Mouse (Mus musculus) cortical plate, adult 2 months (tissue): ENCODE measurements around the gene Uggt2. TPM values are rescaled to one million over a fixed set of nuclear protein-coding genes. Genes with fewer than 3 reads are reported as not detected.

Experiments used
- H3K27ac ChIP-seq: fragments of 200-500 bp; 2 replicates; pipeline ENCODE4 v1.5.1; 2012; ENCODE audit warnings: low read length, control low read depth, inconsistent platforms; ENCODE audit not compliant: insufficient read depth
- H3K4me1 ChIP-seq: fragments of 200-500 bp; 2 replicates; pipeline ENCODE4 v1.6.1; 2011; ENCODE audit warnings: low read length; ENCODE audit not compliant: control insufficient read depth, insufficient read depth
- H3K4me3 ChIP-seq: fragments of 200-500 bp; 2 replicates; pipeline ENCODE4 v1.5.1; 2011; ENCODE audit warnings: mild to moderate bottlenecking, low read length, control low read depth; ENCODE audit not compliant: insufficient read depth
- CTCF ChIP-seq: fragments of 200-500 bp; IDR thresholded peaks from 2 replicates; pipeline ENCODE4 v1.5.1; 2011; ENCODE audit warnings: mild to moderate bottlenecking, control low read depth, low read length; ENCODE audit not compliant: insufficient read depth; ENCODE audit errors: extremely low read depth
- POLR2A ChIP-seq: fragments of 200-500 bp; IDR thresholded peaks from 2 replicates; pipeline ENCODE4 v1.6.1; 2011; ENCODE audit warnings: mild to moderate bottlenecking, low read length, control low read depth; ENCODE audit not compliant: insufficient read depth; ENCODE audit errors: extremely low read depth
- polyA plus RNA-seq: library from polyadenylated mRNA; depleted of rRNA; stranded (reverse); fragments of >200 nt; gene quantifications from 2 replicates; pipeline ENCODE4 v1.2.3, GENCODE M21; 2012

The Uggt2 gene
- polyA plus RNA-seq, 1 experiment = 48.1 TPM

DNA sequence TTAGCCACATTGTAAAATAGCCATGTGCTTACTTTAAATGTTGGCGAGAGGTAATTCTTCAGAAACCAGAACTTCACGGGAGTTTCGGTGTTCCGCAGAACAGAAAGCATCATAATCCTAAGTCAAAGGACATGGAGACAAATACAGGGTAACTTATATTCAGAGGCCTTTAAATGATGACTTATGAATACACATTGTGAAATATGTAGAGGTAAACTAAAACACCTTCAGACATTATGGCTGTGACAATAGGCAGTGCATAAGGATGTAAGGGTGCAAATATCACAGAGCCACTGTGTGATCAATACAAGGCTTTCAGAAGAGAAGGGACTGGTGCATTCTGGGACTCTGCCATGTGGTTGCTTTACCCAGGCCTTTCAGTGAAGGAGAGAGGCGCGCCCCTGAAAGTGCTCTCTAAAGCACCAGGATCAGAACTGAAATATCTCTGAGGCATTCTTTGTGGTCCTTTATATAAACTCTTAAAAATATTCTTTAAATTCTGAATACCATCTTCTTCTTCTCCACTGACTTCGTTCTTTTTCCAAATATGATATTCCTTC lies 91.1 kb downstream of the Uggt2 start:
- Histone ChIP-seq H3K27ac (no peak overlapping the region), H3K4me3 (peak overlapping the region; percentile 43; the same call in 1 of the 2 replicates), H3K4me1 (no peaks in the 10 kb centered on the region)
- TF ChIP-seq POLR2A (no peak), CTCF (no peak)

DNA sequence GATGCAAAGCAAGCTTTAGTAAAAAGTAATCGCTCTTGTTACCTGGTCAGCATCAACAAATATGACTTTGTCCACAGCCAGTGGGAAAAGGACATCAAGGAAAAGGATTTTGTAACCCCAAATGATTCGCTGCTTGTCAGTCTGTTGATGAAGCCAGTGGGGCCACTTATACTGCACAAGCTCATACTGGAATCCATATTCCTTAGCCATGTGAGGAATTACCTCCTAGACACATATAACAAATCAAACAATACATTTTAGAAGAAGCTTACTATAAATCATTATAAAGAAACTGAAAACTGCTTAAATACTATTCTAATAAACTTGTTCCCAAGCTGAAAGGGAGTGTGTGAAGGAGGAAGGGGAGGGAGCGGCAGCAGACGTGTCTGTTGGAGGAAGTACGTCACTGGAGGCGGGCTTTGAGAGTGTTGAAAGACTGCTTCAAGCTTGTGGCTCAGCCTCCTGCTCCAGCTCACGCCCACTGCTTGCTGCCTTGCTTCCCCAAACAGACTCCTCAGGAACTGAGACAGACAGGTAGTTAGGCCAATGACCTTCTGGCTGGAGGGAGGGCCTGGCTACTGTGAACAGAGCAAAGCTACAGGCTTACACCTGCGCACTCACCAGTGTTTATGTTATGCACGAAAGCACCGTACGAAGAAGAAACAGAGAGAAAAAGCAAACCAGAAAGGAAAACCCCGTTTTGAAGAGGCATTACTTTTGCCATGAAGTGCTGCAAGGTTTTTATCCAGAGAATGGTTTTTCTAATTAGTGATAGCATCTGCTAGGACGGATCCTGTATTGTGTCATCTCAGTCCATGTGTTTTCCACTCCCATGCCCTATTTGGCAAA lies 91.9 kb downstream of the Uggt2 start:
- Histone ChIP-seq H3K4me1 (no peaks in the 10 kb centered on the region), H3K27ac (no peak overlapping the region), H3K4me3 (peak overlapping the region; percentile 43)
- TF ChIP-seq POLR2A (peak; percentile 76; the same call in 1 of the 2 replicates), CTCF (no peak)

GRCm38 (mm10) chr14:119006441-119007102 lies 92.7 kb downstream of the Uggt2 start:
- Histone ChIP-seq H3K4me3 (peak overlapping the region; percentile 43), H3K27ac (no peak overlapping the region), H3K4me1 (no peaks in the 10 kb centered on the region)
- TF ChIP-seq CTCF (no peak), POLR2A (0 out of 2 replicates have a peak, but pooled peaks have one; percentile 21)

- H3K4me1 ChIP-seq = no peaks in the 10 kb centered on the region
- H3K4me3 ChIP-seq = peak overlapping the region; percentile 43
- no peak overlapping the region for H3K27ac ChIP-seq
- TF ChIP-seq CTCF (no peak), POLR2A (no peak)
These were observed 93.4 kb downstream of the Uggt2 start for GRCm38 (mm10) chr14:119005834-119006233.

DNA sequence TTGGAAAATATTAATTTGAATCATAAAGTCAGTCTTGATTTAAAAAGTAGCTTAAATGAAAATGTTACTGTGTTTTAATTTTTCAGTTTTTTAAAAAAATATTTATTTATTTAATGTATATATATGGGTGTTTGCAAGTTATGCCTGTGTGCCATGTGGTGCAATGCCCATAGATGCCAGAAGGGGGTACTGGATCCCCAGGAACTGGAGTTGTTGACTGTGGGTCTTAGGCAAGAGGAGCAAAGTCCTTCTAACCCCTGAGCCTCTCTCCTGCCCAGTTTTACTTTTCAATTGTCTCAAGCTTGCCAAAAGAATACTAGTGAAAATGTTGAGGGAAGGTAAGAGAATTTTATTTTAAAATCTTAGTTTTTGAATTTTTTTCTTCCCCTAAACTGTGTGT lies 95.9 kb downstream of the Uggt2 start:
- H3K4me1 ChIP-seq = no peaks in the 10 kb centered on the region
- H3K27ac ChIP-seq = no peak overlapping the region
- TF ChIP-seq CTCF = peak; percentile 46
- no peak for TF ChIP-seq POLR2A
- H3K4me3 ChIP-seq = no peak overlapping the region

GRCm38 (mm10) chr14:118995226-118995925 lies 103.9 kb downstream of the Uggt2 start:
- Histone ChIP-seq H3K4me3 (no peak overlapping the region), H3K4me1 (no peaks in the 10 kb centered on the region), H3K27ac (no peak overlapping the region)
- TF ChIP-seq CTCF (no peak), POLR2A (no peak)

GRCm38 (mm10) chr14:118987523-118988496 lies 111.4 kb downstream of the Uggt2 start:
- Histone ChIP-seq H3K4me1 (no peaks in the 10 kb centered on the region), H3K27ac (no peak overlapping the region)

More at GRCm38 (mm10) chr14:118987523-118988496, 111.4 kb downstream of the Uggt2 start:
- TF ChIP-seq POLR2A (no peak), CTCF (no peak)
- H3K4me3 ChIP-seq = no peak overlapping the region
